Mouse (Mus musculus): ENCODE measurements at regions not wholly inside any gene's neighbourhood (a gene's known extent, or its start where the extent isn't known, plus 50 kb on each side); places are given as distances from the start of the nearest gene placed in this dataset.

GRCm38 (mm10) chr12:25711186-25711585 is 614.2 kb upstream of the Id2 start:
- TF ChIP-seq CTCF (IDR thresholded peaks at IDR 0.05; ENCODE audit: insufficient read depth, low read depth, low read length) (no peak), POLR2A (IDR thresholded peaks at IDR 0.05; ENCODE audit: insufficient read depth, low read depth, low read length) (no peak)
